Mouse (Mus musculus) CH12F3 (cell line): ENCODE data around the gene Cers2.

Source experiments
- in situ Hi-C: fragments of 300-500 bp; cut with MboI; formaldehyde crosslinking; loops from 2 replicates; pipeline ENCODE4 v1.14.3; 2020; ENCODE audit warnings: low sequenced_read_pairs

Cers2 gene

DNA sequence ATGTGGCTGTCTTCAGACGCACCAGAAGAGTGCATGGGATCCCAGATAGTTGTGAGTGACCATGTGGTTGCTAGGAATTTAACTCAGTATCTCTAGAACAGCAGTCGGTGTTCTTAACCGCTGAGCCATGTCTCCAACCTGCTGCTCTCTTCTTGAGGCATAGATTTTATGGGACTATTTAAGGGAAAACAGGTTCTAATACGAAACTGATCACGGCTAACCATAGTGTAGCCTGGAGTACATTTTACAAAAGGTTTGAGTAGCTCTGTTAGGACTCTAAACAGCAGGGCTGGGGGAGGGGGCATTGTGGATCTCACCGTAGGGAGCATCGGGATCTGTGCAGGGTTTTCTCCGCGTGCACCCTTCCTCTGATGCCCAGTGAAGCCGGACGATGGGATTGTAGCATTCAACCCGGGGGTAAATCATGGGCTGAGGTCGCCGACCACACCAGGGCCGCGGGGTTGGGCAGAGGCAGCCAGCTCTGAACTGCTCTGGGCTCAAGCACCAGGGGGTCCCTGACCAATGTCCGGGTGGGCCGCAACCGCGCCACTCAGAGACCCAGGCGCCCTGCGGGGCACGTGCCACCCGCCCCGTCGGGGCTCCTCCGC lies at the start of gene Cers2:
Gene Cers2, plus strand, starts transcription at position 306 of the 608 bp plus-strand sequence.
- in situ Hi-C loops = no loop called here

DNA sequence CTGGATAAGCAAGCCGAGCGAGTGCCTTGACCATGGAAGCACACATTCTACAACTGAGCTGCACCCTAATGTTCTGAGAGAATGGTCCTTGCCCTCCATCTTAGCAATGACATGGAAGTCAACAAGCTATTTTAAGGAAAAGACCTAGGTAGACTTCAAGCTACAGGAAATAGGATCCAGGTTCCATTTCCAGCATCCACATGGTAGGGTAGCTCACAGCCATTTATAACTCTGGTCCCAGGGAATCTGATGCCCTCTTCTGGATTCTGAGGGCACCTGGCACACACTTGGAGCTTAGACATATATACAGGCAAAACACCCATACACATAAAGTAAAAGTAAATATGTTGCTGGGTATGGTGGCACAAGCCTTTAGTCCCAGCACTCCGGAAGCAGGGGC lies 48.5 kb upstream of the Cers2 start:
- in situ Hi-C loops = loop anchor here (10.0 kb wide), 1 partner anchor 121 kb away; the partner anchor contains the start of gene Tnfaip8l2

DNA sequence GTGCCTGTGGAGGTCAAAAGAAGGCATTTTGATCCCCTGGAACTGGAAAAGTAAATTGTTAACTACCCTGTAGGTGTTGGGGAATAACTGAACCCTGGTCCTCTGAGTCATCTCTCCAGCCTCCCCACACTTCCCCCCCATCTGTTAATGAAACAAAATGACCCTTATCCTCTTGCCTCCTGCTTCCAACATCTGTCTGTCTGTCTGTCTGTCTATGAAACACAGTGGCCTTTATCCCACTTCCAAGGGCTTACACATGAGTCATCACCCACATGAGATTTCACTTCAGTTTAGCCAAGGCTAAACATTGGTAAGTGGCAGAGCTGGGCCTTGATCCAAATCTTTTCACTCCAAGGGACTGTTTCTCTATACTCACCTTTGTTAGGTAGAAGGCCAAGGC lies 46.7 kb upstream of the Cers2 start:
- in situ Hi-C loops = loop anchor here (10.0 kb wide), 1 partner anchor 123 kb away; the partner anchor contains the start of gene Tnfaip8l2

DNA sequence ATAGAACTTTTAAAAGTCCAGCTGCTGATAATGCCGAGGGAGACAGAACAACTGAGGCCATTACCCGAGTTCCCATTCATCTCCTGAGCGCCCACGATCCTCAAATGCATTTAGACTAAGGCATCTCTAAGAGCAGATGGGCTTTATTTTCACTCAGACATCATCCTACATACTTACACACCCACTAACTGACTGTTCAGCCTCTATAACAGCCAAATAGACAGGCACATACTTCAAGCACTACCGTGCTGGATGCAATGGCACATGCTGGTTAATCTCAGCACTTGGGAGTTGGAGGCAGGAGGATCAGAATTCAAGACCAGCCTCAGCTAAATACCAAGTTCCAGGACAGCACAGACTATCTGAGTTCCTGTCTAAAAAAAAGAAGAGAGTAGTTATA lies 44.8 kb upstream of the Cers2 start:
- in situ Hi-C loops = loop anchor here (10.0 kb wide), 1 partner anchor 125 kb away; the partner anchor contains the start of gene Tnfaip8l2

- in situ Hi-C loops = no loop called here
Observed at GRCm38 (mm10) chr3:95270766-95271364, 43.7 kb upstream of the Cers2 start.

DNA sequence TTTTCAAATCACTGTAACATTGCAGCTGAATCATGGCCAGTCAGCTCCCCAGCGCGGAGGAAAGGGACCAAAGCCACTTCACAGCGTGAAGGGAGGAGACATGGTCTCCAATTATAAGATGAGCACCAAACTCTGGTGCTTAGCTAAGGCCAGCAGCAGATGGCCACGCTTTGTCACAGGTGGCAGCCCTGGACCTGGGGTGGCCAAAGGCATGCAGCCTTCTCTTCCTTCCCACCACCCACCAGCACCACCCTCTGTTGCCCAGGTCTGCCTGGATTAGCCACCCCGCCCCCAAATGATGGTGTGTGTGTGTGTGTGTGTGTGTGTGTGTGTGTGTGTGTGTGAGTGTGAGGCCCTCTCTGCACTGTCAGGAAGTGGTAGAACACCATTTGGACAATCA lies 41.1 kb upstream of the Cers2 start:
- in situ Hi-C loops = no loop called here

- in situ Hi-C loops = no loop called here
Observed at GRCm38 (mm10) chr3:95274453-95274852, 40.1 kb upstream of the Cers2 start.

- in situ Hi-C loops = no loop called here
Observed at GRCm38 (mm10) chr3:95275161-95275560, 39.4 kb upstream of the Cers2 start.

DNA sequence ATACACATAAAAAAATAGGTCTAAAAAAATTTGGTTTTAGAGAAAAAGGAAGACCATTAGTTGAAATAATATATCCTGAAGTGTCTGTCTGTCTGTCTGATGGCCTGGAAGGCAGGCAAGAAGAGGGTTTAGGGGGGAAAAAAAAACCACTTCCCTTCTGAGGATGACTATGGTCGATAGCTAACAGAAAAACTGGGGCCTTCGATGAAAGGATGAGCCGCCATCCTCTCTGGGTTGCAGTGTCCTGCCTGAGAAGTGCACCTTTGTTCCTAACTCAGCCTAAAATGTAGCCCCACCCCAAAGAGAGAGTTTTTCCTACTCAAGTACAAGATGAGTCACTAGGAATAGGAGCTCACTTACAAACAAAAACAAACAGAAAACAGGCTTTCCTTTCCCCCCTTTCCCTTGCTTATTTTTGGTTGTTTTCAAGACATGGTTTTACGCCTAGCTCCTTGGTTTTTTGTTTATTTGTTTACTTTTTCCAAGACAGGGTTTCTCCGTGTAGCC lies 38.1 kb upstream of the Cers2 start:
- in situ Hi-C loops = no loop called here

GRCm38 (mm10) chr3:95277149-95277551 lies 37.4 kb upstream of the Cers2 start:
- in situ Hi-C loops = no loop called here

DNA sequence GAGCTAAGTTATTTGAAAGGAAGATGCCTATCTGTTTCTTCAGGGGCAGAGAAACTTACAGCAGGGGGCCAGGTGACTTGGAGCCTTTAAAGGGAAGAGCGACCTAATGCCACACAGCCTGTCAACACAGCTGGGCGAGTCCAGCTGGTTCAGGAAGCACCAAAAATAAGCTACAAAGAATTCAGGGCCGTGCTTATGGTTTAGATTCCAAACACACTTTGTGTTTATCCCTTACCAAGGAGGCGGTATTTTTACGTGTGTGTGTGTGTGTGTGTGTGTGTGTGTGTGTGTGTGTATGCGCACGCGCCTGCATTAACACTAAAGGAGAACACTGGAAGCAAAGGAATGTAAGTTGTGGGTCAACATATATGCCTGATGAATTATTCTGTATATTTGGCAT lies 33.8 kb upstream of the Cers2 start:
- in situ Hi-C loops = no loop called here

GRCm38 (mm10) chr3:95281216-95282126 lies 33.1 kb upstream of the Cers2 start, which contains the start of the genes Mindy1 and Prune1:
Gene Mindy1 (plus strand): TSS chr3:95281345.
Gene Prune1 (minus strand): TSS chr3:95282076.
- in situ Hi-C loops = no loop called here

DNA sequence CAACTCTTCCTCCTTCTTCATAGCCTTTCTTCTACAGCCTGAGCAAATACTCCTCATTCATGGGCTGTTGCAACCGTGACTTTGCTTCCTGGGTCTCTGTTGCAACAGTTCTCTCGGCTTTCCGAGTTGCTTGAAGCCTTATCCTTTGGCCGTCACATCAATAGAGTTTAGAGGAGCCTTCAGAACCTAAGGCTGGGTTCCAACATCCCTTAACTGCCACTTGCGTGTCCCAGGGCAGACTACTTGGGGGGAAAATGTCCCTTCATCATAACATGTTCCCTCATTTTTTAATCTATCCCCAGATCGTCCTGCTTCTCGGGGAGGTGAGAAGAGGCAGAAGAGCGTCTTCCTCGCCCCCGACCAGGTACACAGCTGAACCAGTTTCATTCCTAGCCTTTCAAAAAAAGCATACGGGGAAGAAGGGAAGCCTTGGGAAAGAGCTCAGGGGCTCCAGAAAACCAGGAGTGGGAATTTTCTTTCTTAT lies 32.2 kb upstream of the Cers2 start:
- in situ Hi-C loops = no loop called here

DNA sequence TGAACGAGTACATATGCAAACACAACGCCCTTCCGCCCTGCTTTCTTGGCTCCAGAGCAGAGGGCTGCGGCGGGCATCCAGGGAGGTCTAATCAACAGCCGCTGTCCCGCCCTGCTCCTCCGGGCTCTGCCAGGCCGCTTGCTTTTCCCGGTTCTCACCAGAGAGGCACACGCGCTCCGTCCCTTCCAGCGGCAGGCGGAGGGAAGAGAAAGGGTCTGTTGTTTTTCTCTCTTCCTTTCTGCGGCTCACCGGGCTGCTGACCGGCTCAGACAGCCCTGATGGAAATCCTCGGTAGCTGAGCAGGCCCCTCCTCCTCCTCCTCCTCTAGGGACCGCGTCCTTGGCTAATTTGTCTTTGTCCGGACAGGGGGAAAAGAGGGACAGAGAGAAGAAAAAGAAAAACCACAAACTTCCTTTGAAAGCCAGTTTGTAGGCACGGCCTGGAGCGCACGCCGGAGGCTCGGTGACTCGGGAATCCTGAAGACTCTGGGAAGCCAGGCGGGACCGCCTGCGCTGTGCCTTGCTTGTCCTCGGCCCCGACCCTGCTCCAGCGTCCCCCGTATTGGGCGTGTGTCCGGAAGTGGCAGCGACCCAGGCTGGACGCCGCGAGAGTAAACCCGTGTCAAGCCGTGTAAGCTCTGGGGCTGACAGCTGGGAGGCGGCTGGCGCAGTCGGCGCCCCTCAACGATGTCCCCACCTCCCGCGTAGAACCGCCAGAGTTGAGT lies 31.6 kb upstream of the Cers2 start:
- in situ Hi-C loops = no loop called here

- in situ Hi-C loops = no loop called here
Observed at GRCm38 (mm10) chr3:95283589-95283941, 31.0 kb upstream of the Cers2 start.

GRCm38 (mm10) chr3:95284062-95284461 lies 30.5 kb upstream of the Cers2 start:
- in situ Hi-C loops = no loop called here

DNA sequence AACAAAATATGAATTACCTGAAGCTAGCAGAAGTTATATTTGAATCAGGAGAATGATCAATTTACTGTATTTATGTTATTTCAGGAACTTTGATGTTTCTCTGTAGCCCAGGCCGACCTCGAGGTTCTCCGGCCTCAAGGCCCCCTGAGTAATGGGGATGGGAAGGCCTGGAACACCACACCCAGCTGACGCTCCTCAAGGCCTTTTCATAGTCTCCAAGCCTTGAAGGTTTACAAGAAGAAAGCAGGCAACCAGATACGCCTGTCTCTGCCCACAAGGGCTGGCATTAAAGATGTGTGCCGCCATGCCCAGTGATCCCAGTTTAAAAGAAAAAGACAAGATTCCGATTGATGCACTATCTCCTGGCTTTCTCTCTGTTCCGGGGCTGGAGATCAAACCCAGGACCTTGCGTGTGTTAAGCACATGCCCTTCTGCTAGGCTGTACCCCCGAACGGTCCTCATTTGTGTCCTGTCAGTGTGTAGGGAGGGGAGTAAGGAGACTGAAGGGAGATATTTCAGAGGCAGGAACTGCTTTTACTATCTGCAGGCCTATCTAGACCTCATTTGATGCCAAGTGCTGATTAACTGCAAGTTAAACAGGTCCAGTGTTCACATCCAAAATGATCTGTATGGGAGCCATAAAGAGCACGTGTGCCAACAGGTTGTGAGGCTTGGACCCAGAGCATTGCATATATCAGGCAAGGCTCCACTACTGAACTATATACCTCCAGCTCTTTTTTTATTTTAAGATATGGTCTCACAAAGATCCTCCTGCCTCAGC lies 29.9 kb upstream of the Cers2 start:
- in situ Hi-C loops = no loop called here

GRCm38 (mm10) chr3:95285390-95285789 lies 29.2 kb upstream of the Cers2 start:
- in situ Hi-C loops = no loop called here

DNA sequence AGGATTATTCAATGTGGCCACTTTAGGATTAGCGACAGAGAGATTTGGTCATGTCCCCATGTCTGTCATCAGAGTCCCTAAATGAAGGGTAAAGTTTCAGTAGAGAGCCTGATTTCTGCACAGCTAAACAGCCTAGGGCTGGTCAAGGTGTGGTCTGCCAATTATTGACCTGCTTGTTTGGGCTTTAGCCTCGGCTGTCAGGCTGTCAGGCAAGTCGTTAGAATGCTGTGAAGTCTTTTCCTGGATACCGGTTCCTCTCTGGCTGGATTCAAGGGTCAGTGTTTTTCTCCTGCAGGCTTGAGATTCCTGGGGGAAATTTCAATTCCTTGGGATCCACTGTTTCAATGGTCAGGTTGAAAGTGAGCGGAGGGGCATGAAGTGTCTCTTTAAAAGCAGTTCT lies 28.6 kb upstream of the Cers2 start:
- in situ Hi-C loops = no loop called here

- in situ Hi-C loops = no loop called here
Observed at GRCm38 (mm10) chr3:95286510-95286909, 28.1 kb upstream of the Cers2 start.
